Mouse (Mus musculus) c-Kit-positive CD71-negative TER-119-negative erythroid progenitor cells, embryonic 14.5 days (primary cell): ENCODE measurements around the gene 1110032A03Rik.
A peak's percentile ranks its signal among the peaks of the same experiment; 100 is the strongest.

Experiments used
- DNase-seq: peaks from one replicate; pipeline ENCODE4 v3.0.0-alpha.2; 2013; ENCODE audit warnings: low read depth

The 1110032A03Rik gene

GRCm38 (mm10) chr9:50770011-50770410 is 5.3 kb downstream of the 1110032A03Rik start:
- no peak for DNase-seq

DNA sequence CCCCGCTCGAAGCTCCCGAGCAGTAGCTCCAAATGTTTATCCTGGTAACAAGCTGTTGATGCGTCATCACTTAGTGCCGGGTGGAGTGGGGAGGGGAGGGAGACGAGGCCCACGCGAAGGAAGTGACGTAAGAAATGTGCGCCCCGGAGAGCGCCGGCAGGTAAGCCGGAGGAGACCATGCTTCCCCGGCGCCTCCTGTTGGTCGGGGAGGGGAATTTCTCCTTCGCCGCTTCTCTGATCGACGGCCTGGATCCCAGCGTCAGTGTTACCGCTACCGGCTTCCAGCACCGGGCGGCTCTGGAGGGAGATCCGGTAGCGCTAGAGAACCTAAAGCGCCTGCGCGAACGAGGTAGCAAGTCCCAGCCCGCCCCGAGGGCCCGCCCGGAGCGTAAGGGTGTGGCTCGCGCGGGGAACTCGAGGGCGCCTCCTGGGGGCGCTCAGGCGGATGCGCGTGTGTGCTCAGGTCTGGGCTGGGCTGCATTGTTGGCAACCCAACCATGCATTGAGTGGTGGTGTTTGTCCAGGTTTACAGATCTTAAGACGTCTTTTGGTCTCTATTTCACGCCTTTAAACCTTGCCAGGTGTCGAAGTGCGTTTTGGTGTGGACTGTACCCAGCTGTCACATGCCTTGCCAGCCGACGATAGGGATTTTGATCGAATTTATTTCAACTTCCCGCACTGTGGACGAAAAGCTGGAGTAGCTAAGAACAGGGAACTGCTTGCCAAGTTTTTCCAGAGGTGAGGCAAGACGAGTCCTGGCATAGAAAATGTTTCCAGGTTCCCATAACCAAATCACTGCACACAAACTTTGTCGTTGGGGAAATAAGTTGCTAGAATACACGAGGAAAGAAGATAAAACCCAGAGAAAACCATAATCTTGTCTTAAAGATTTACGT is 7.0 kb downstream of the 1110032A03Rik start, which contains the start of gene Fdxacb1:
Gene Fdxacb1 (plus strand): TSS at position 130 of the 896 bp plus-strand sequence.
- peak; percentile 88 for DNase-seq

DNA sequence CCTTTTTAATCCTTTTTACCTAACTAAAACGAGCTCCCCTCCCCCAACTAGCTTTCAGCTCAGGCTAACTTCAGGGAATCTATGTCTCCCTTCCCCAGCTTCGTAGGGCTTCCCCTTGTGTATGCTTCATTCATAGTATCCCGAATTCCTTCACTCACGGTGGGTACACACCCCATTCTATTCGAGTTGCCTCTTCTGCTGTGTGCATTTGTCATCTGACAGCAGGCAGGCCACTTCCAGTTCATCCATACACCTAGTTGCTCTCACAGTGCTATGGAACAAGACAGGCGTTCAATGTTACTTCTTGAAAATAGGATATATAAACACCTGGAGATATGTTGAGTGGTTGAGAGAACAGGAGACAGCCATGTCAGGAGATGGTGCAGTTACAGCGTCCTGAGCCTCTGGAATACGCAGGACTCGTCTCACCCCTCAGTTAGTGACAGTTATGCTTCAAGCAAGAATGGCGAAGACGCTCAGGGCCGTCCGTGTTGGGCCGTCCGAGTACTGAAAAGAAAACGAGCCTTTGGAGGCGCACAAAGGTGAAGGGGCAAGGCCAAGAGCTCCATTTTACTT is 7.7 kb downstream of the 1110032A03Rik start:
- DNase-seq: peak; percentile 29

- no peak for DNase-seq
Measured at GRCm38 (mm10) chr9:50763331-50763730, 12.0 kb downstream of the 1110032A03Rik start.

- no peak for DNase-seq
Measured at GRCm38 (mm10) chr9:50761520-50762243, 13.6 kb downstream of the 1110032A03Rik start.

DNA sequence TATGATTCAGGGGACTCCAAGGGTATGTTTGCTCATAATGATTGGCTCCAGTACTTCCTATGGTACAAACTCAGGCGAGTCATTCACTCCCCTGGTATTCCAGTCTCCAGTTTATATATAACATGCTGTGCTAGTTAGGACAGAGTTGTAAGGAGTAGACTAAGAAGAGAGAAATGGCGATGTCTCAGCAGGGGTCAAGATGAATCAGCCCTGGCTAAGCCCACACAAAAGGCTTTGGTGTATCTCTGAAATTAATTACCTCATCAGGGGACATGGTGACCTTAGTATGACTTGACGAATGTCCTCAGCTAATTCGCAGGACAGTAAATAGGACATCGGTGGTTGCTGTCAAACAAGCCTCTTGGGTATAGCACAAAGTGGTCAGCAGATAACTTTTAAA is 18.6 kb downstream of the 1110032A03Rik start:
- DNase-seq: no peak

- DNase-seq: no peak
Measured at GRCm38 (mm10) chr9:50753947-50754346, 21.4 kb downstream of the 1110032A03Rik start.

DNA sequence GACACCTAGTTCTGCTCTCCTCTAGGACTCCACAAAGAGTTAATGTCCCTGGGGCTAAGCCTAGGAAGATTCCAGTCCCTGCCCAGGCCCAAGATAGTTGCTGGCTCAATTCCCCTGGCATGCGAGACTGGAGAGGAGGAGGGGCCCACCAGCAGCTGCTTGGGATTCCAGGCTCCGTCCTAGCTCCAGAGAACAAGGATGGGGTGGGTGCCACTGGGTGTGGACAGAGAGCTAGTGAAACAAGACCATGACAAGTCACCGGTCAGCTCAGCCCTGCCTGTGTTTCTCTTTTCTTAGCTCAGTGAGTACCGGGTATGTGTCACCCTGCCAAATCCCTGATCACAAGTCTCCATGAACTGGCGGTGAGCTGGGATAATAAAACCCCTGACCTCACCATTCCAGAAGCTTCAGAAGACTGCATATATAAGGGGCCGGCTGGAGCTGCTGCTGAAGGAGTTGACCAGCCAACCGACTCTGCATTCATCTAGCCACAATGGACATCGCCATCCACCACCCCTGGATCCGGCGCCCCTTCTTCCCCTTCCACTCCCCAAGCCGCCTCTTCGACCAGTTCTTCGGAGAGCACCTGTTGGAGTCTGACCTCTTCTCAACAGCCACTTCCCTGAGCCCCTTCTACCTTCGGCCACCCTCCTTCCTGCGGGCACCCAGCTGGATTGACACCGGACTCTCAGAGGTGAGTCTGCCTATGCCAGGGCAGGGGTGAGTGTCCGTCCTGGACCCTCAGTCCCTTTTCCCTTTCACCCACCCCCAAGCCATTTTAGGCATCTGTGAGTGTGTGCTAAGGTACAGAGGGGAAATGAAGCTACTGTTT is 22.3 kb downstream of the 1110032A03Rik start:
- no peak for DNase-seq

- no peak for DNase-seq
Measured at GRCm38 (mm10) chr9:50752054-50752602, 23.2 kb downstream of the 1110032A03Rik start, which contains the start of gene Hspb2. TSS of gene Hspb2 (minus strand) at chr9:50752354.

- no peak for DNase-seq
Measured at GRCm38 (mm10) chr9:50751323-50751722, 24.0 kb downstream of the 1110032A03Rik start, which contains the start of gene Cryab. TSS of gene Cryab (plus strand) at chr9:50751325.

- DNase-seq: no peak
Measured at GRCm38 (mm10) chr9:50750706-50751105, 24.6 kb downstream of the 1110032A03Rik start.

DNA sequence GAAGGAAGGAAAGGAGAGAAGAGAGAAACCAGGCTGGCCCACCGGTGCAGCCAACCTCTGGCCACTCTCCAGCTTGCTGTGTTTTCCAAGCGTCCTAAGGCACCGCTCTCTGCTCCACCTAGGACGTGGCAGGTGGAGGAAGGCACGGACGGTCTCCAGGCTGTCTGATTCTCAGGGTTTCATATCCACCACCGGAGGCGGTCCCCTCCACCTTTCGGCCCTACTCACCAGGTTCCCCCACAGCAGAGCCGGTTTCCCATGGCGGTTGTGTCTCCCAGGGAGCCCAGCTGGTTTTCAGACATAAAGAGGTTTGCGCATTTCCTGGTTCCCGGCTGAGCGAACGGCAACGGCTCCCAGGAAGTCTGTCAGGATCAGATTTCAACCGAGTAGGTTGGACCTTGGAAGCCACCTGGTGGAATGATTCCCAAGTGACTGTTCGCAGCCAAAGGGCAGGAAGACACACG is 29.1 kb downstream of the 1110032A03Rik start, which contains the start of gene 2310030G06Rik:
Gene 2310030G06Rik (minus strand): TSS at position 323 of the 464 bp plus-strand sequence.
- no peak for DNase-seq

DNA sequence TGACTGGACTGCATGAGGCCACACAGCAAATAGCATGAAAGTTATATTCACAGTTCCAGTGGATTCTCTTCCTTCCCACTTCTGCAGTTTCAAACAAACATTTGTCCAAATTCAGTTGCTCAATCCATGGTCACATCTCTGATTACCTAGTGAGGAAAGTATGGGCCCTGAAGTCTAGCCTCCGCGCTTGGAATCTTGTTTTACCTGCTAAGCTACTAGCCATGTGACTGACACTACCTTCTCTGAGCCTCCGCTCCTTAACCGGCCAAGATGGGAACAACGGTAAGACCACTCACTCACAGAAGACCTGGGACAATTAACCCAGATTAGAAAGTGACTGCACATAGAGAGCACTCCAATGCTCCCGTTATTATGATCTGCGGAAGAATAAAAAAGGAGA is 29.5 kb downstream of the 1110032A03Rik start:
- DNase-seq: no peak

DNA sequence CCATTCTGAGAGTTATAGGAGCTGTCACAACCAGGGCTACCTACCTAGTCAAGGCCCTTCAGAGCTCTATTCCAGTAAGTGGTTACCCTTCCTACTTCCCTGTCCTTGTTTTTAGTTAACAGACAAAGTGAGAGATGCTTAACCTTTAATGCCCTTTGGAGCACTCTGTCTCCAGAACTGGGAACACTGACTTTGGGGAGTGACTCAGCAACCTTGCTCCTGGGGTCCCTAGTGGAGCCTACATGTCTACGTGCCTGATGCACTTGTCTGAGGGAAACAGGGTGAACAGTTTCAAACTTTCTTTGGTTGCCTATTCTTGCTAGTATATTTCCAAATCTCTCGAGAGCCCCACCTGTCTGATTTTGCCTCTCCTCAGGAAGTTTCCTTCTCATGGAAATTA is 32.6 kb downstream of the 1110032A03Rik start:
- no peak for DNase-seq

DNA sequence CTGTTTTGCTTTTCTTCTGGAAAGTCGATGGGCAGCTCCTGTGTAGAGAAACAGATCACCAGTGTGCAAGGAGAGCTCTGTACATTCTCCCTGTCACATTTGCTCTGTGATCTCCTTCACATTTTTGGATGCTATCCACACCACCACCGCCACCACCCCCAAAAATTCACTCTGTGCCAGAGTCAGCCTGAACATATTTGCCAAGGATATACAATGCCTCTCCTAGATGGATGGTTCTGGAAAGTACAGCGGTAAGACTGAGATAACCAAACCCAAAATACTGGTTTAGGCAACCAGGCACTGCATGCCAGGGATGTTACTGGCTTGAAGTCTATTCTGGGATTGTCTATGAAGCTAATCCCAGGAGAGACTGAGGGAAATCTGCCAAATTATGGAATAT is 33.1 kb downstream of the 1110032A03Rik start:
- DNase-seq: no peak

- DNase-seq: no peak
Measured at GRCm38 (mm10) chr9:50740867-50741784, 34.2 kb downstream of the 1110032A03Rik start.

GRCm38 (mm10) chr9:50738914-50739870 is 36.1 kb downstream of the 1110032A03Rik start, which contains the start of gene Dixdc1:
TSS of gene Dixdc1 (minus strand) at chr9:50739517.
- peak; percentile 75 for DNase-seq

GRCm38 (mm10) chr9:50734989-50735388 is 40.3 kb downstream of the 1110032A03Rik start:
- DNase-seq: no peak

DNA sequence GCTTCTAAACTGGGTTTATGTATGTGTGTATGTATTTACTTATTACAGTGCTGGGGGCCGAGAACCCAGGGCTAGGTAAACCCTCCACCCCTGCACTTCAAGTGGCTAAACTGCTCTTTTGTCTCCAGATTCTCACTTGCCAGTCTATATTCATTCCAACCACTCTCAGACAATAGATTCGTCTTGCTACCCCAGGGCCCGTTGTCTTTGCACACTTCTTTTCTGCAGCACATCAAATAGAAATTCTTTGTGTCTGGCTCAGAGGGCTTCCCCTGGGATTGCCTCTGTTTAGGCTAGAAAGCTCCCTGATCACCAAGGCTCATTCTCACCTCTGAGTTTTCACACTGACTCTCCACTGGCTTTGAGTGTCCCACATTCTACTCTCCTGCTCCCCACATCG is 42.8 kb downstream of the 1110032A03Rik start:
- DNase-seq: no peak
